Mouse (Mus musculus) hindbrain, embryonic 14.5 days (tissue): ENCODE measurements around the gene Ccdc151. TPM values are rescaled to one million over a fixed set of nuclear protein-coding genes. Genes with fewer than 3 reads are reported as not detected.

Source experiments
- ATAC-seq: fragments of 200-750 bp; cut with Nextera tagmentation; 2 replicates; pipeline ENCODE4 v1.8.0; 2017; ENCODE audit warnings: moderate number of reproducible peaks, mild to moderate bottlenecking, moderate TSS enrichment, moderate library complexity; ENCODE audit not compliant: low FRiP score
- DNase-seq: peaks from one replicate; pipeline ENCODE4 v3.0.0-alpha.2; 2015; ENCODE audit warnings: low spot score
- H3K27ac ChIP-seq: fragments of 300-500 bp; sonication (generic); 2 replicates; pipeline ENCODE4 v1.5.1; 2014; ENCODE audit warnings: mild to moderate bottlenecking, moderate library complexity
- H3K27me3 ChIP-seq: fragments of 300-500 bp; sonication (generic); 2 replicates; pipeline ENCODE4 v1.6.1; 2014; ENCODE audit warnings: mild to moderate bottlenecking, low read length, mixed read lengths; ENCODE audit not compliant: control insufficient read depth, insufficient read depth
- H3K36me3 ChIP-seq: fragments of 300-500 bp; sonication (generic); replicated peaks from 2 replicates; pipeline ENCODE4 v1.6.1; 2014; ENCODE audit not compliant: control insufficient read depth, insufficient read depth
- H3K4me1 ChIP-seq: fragments of 300-500 bp; sonication (generic); replicated peaks from 2 replicates; pipeline ENCODE4 v1.6.1; 2014; ENCODE audit warnings: antibody characterized with exemption, low read length, mixed read lengths; ENCODE audit not compliant: control insufficient read depth, insufficient read depth
- H3K4me2 ChIP-seq: fragments of 300-500 bp; sonication (generic); replicated peaks from 2 replicates; pipeline ENCODE4 v1.6.1; 2014; ENCODE audit warnings: mild to moderate bottlenecking, moderate library complexity
- H3K4me3 ChIP-seq: fragments of 300-500 bp; sonication (generic); replicated peaks from 2 replicates; pipeline ENCODE4 v1.5.1; 2014; ENCODE audit warnings: mild to moderate bottlenecking, low read length
- H3K9ac ChIP-seq: fragments of 300-500 bp; sonication (generic); 2 replicates; pipeline ENCODE4 v1.6.1; 2014
- H3K9me3 ChIP-seq: fragments of 300-500 bp; sonication (generic); 2 replicates; pipeline ENCODE4 v1.6.1; 2016; ENCODE audit warnings: low read length; ENCODE audit not compliant: control insufficient read depth
- WGBS: fragments of 180-500 bp; shearing (Covaris S2); extraction: QIAGEN DNeasy Blood & Tissue Kit; methylation state at CpG from one replicate; pipeline ENCODE4 v1.1.7; 2014; 5-methylcytosine and 5-hydroxymethylcytosine counted together
- polyA plus RNA-seq: library from polyadenylated mRNA; unstranded; fragments of >200 nt; fragmentation: Nextera tagmentation; extraction: Ambion mirVana; gene quantifications from 2 replicates; pipeline ENCODE4 v1.2.1, GENCODE M21; 2014

Gene Ccdc151
- polyA plus RNA-seq, 1 experiment from 2014 or later: 6.2 TPM

DNA sequence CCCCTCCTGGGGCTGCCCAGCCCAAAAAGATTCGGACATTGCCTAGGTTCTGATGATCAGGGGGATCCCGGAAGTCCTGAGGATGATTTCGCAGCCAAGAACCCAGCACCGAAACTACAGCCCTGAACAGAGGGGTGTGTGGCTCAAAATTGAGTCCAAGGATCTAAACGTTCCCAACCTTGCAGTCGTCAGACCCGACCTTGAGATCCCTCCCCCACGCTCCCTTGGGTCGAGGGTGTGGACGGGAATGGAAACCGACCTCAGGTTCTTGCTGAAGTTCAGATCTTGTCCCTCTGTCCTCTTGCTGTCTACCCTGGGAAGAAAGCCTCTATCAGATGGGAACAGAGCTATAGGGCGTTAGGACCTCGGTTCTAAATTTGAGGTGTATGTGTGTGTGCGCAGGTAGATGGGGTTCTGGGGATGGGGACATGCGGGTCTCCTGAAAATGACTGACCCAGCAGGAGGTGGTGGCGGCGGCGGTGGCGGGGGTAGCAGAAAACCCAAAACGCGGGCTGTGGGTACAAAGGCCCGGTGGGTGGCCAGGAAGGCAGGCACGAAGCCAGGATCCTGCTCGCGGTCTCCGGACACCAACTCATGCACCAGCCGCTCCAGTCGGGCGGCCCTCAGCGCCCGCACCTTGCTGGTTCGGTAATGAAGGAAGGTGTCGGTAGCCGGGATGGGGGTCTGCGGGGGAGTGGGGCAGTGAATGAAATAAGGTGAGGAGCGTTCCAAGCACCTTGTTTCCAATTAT lies 14.7 kb downstream of the Ccdc151 start:
- Histone ChIP-seq H3K4me2 (peak overlapping the region; percentile 49), H3K9ac (no peak overlapping the region), H3K36me3 (no peaks in the 10 kb centered on the region), H3K27ac (no peak overlapping the region), H3K9me3 (no peaks in the 10 kb centered on the region), H3K4me1 (peaks cover 18% of the 10 kb centered on the region; the same call in 1 of the 2 replicates), H3K4me3 (peak overlapping the region; percentile 22), H3K27me3 (peaks cover 58% of the 10 kb centered on the region)
- ATAC-seq (no peak), DNase-seq (no peak)
- WGBS: 8% methylated on average over 36 of the region's 36 CpGs

DNA sequence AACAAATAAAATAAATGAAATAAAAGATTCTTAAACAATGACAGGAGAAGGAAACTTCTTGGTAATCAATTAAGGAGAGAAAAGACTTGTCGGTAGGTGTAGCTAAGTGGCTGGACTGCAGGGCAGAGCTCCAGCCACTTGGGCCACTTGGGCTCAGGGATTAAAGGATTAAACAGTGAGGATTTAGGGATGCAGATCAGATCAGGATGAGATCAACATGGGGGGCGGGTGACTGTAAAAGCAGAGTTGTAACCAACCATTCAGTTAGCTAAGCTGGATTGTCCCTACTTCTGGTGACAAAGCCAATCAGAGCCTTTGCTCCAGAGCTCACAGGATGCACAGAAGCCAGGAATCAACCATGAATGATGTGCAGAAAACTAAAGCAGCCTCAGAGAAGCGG lies 18.5 kb downstream of the Ccdc151 start:
- Histone ChIP-seq H3K36me3 (no peaks in the 10 kb centered on the region), H3K4me3 (no peak overlapping the region), H3K4me2 (no peak overlapping the region), H3K4me1 (peaks cover 10% of the 10 kb centered on the region; the same call in 1 of the 2 replicates), H3K9me3 (no peaks in the 10 kb centered on the region), H3K27ac (no peak overlapping the region), H3K9ac (no peak overlapping the region), H3K27me3 (peaks cover 28% of the 10 kb centered on the region)
- DNase-seq: no peak
- ATAC-seq: no peak
- 32% methylated on average over 3 of the region's 3 CpGs for WGBS

DNA sequence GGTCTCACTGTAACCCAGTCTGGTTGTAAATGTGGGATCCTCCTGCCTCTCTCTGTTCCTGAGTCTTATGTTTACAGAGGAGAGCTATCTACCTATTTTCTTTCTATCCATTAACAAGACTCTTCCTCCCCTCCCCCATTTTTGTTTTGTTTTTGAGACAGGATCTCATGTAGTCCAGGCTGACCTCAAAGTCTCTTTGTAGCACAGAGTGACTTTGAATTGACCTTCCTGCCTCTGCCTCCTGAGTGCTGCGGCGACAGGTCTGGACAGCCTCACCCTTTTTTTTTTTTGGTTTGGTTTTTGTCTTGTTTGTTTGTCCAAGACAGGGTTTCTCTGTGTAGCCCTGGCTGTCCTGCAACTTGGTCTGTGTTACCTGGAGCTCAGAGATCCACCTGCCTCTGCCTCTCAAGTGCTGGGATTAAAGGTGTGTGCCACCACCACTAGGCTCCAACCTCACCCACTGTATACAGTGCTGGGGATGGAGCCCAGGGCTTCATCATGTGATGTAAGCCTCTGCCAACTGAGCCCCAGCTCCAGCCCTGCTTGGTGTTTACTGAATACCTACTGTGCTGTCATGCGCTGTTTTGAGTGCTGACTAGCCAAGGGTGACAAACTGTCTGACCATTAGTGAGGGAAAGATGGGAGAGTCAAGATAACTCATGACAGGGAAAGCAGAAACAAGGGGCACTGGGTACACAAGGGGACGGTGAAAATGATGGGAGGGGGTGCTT lies 23.9 kb downstream of the Ccdc151 start:
- no peaks in the 10 kb centered on the region for H3K4me1 ChIP-seq
- no peaks in the 10 kb centered on the region for H3K36me3 ChIP-seq
- ATAC-seq: no peak
- WGBS: 91% methylated on average over 4 of the region's 4 CpGs
- no peak overlapping the region for H3K27ac ChIP-seq
- H3K9me3 ChIP-seq: no peaks in the 10 kb centered on the region
- no peak overlapping the region for H3K4me2 ChIP-seq
- no peak overlapping the region for H3K9ac ChIP-seq
- H3K4me3 ChIP-seq: no peak overlapping the region
- no peak for DNase-seq
- no peaks in the 10 kb centered on the region for H3K27me3 ChIP-seq

DNA sequence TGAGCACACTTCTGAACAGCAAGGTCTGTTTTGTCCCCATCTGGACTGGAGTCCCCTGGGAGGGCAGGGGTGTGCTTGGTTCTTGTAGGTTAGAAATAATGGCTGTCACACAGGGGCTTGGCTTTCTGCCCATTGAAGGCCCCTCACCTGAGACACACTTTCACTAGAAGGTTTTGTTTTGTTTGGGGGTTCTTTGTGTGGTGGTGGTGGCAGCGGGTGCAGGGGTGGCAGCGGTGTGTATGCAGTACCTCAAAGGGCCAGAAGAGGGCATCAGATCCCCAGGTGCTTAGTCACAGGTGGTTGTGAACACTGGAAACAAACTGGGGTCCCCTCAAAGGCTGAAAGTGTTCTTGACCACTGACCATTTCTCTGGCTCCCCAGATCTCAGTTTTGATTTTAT lies 24.5 kb downstream of the Ccdc151 start:
- H3K27ac ChIP-seq: no peak overlapping the region
- no peaks in the 10 kb centered on the region for H3K27me3 ChIP-seq
- H3K36me3 ChIP-seq: no peaks in the 10 kb centered on the region
- H3K4me2 ChIP-seq: no peak overlapping the region
- no peaks in the 10 kb centered on the region for H3K4me1 ChIP-seq
- H3K9me3 ChIP-seq: no peaks in the 10 kb centered on the region
- 34% methylated on average over 2 of the region's 2 CpGs for WGBS
- ATAC-seq: no peak
- no peak overlapping the region for H3K9ac ChIP-seq
- no peak overlapping the region for H3K4me3 ChIP-seq
- no peak for DNase-seq

DNA sequence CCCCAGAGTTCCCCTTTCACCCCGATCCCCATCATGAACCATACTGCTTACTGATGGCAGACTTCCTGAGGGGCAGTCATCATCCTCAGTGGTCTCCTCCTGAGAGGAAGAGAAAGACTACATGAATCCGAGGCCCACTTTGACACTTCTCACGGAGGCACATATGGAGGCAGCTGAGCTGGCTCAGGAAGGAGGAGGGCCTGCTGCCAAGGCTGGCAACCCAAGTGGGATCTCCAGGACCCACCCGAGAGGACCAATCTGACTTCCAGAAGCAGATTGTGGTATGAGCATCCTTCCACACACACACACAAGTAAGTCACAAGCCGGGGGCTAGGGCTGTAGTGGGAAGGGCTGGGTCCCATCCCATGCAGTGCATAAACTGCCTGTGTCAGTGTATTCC lies 25.1 kb downstream of the Ccdc151 start:
- Histone ChIP-seq H3K9me3 (no peaks in the 10 kb centered on the region), H3K4me3 (no peak overlapping the region), H3K36me3 (no peaks in the 10 kb centered on the region), H3K9ac (no peak overlapping the region), H3K27me3 (no peaks in the 10 kb centered on the region), H3K4me1 (no peaks in the 10 kb centered on the region), H3K4me2 (no peak overlapping the region), H3K27ac (no peak overlapping the region)
- no peak for ATAC-seq
- WGBS: 87% methylated on average over 5 of the region's 5 CpGs
- no peak for DNase-seq

DNA sequence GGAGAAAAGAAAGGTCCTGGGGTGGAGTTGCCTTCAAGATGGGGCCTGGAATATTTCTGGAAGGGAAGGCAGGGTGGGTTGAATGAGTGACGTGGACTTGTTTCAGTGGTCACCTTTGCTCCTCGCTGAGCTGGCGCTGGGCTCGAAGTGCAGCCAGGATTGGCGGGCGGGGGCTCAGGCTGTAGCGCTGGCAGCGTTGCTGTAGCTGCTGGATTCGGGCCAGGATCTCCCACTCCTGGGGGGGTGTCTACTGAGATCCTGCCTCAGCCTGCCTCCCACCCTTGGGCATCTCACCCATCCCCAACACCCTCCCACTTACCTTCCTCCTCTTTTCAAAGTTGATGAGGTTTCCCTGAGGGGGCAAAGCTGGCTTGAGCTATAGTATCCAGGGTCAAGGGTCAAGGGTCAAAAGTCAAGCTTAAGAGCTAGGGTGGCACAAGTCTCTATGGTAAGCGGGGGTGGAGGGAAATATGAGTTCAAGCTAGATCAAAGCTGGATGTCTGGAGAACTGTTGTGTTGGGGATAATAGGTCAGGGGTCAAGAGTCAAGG lies 25.7 kb downstream of the Ccdc151 start:
- no peak for DNase-seq
- no peak overlapping the region for H3K4me3 ChIP-seq
- ATAC-seq: no peak
- H3K27me3 ChIP-seq: no peaks in the 10 kb centered on the region
- H3K4me2 ChIP-seq: no peak overlapping the region
- H3K36me3 ChIP-seq: no peaks in the 10 kb centered on the region
- WGBS: 83% methylated on average over 10 of the region's 10 CpGs
- no peaks in the 10 kb centered on the region for H3K9me3 ChIP-seq
- H3K27ac ChIP-seq: no peak overlapping the region
- H3K9ac ChIP-seq: no peak overlapping the region
- H3K4me1 ChIP-seq: no peaks in the 10 kb centered on the region

DNA sequence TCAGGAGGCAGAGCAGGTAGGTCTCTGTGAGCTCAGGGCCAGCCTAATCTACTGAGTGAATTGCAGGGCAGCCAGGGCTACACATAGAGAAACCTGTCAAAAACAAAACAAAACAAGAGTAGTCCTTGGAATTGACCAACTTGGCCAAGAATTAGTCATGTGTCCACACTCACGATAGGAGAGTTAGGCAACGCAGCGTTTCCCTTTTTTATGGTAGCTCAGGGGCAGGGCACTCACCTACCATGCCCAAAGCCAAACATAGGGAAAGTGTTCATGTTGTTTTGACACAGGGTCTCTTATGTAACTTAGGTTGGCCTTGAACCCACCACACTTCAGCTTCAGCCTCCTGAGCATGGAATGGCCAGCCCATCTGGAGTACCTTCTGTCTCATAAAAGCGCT lies 33.1 kb downstream of the Ccdc151 start:
- H3K36me3 ChIP-seq: no peaks in the 10 kb centered on the region
- ATAC-seq: no peak
- no peak overlapping the region for H3K4me2 ChIP-seq
- no peaks in the 10 kb centered on the region for H3K9me3 ChIP-seq
- no peaks in the 10 kb centered on the region for H3K27me3 ChIP-seq
- no peak overlapping the region for H3K9ac ChIP-seq
- no peaks in the 10 kb centered on the region for H3K4me1 ChIP-seq
- no peak for DNase-seq
- no peak overlapping the region for H3K27ac ChIP-seq
- no peak overlapping the region for H3K4me3 ChIP-seq
- WGBS: 94% methylated on average over 4 of the region's 4 CpGs

DNA sequence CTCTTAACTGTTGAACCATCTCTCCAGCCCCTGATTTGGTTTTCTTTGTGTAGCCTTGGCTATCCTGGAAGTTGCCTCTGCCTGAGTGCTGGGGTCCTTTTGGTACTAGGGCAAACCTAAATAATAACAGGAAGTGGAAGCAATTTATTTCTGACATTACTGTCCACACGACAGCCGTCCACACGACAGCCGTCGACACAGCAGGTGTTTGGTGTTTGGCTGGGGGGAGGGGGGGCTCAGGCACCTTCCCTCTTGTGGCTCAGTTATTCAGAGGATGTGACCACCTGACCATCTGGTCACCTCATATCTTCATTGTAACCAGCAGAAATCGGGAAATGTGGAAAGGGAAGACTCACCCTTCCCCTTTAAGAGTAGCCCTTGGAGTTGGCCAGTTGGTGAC lies 33.6 kb downstream of the Ccdc151 start:
- whole genome bisulfite sequencing: 72% methylated on average over 6 of the region's 6 CpGs
- Histone ChIP-seq H3K9ac (no peak overlapping the region), H3K36me3 (no peaks in the 10 kb centered on the region), H3K27me3 (no peaks in the 10 kb centered on the region), H3K4me3 (no peak overlapping the region), H3K9me3 (no peaks in the 10 kb centered on the region), H3K4me2 (no peak overlapping the region), H3K4me1 (no peaks in the 10 kb centered on the region), H3K27ac (no peak overlapping the region)
- ATAC-seq (no peak), DNase-seq (no peak)

DNA sequence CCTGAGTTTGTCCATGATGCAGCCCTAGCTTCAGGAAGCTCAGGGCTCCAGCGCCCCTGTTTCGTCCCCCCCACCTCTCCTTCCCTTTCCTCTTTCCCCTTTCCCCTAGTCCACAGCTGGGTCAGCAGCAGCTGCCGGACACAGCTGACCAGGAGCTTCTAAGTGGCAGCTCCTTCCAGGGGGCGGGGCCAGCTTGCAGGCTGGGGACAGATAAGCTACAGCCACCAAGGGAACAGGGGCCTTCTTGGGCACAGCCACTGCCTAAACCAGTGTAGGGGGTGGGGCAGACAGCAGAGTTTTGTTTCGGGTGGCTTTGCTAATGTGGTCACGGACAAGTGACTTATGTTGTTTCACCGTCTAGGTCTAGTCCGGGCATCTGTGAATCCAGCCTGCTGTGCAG lies 39.0 kb downstream of the Ccdc151 start, which contains the start of gene Epor:
TSS of gene Epor (minus strand) at position 90 of the 400 bp plus-strand sequence.
- H3K27me3 ChIP-seq: peaks cover 47% of the 10 kb centered on the region
- ATAC-seq: no peak
- H3K9me3 ChIP-seq: no peaks in the 10 kb centered on the region
- no peak within 1 kb of the TSS for H3K27ac ChIP-seq
- no peaks in the 10 kb centered on the region for H3K36me3 ChIP-seq
- H3K4me2 ChIP-seq: peak within 1 kb of the TSS; percentile 70
- WGBS: 14% methylated on average over 8 of the region's 8 CpGs
- peaks cover 17% of the 10 kb centered on the region for H3K4me1 ChIP-seq
- DNase-seq: no peak
- peak within 1 kb of the TSS; percentile 34 for H3K4me3 ChIP-seq
- H3K9ac ChIP-seq: peak within 1 kb of the TSS; percentile 25; the same call in 1 of the 2 replicates
